In genomic region chr2:21142204-21142580, GRCm38 (mm10) we compare ENCODE assay signal across 8 mouse cellular contexts.
A peak's percentile ranks its signal among the peaks of the same experiment; 100 is the strongest.
DNase-seq lines count a peak whose midpoint lies in the region; ATAC-seq and TF ChIP-seq lines count a peak whose summit lies in the region.

No protein-coding gene starts in this region.

- no peaks in the 10 kb centered on the region for H3K36me3 ChIP-seq in lung, postnatal 0 days (ENCODE audit: insufficient read depth, low read length)
- no peaks in the 10 kb centered on the region for H3K36me3 ChIP-seq in thymus, adult 2 months (ENCODE audit: control insufficient read depth, insufficient read depth, low read length)

- H3K9me3 ChIP-seq in lung, postnatal 0 days (ENCODE audit: low read length): no peaks in the 10 kb centered on the region

- TF ChIP-seq CTCF in lung, postnatal 0 days (IDR thresholded peaks at IDR 0.05): no peak
- TF ChIP-seq CTCF in thymus, adult 2 months (IDR thresholded peaks at IDR 0.05; ENCODE audit: borderline replicate concordance, control insufficient read depth, extremely low read depth, insufficient read depth, low read length, poor library complexity): no peak

- H3K27ac ChIP-seq in lung, postnatal 0 days (ENCODE audit: low read length): no peak overlapping the region
- H3K27ac ChIP-seq in thymus, adult 2 months (ENCODE audit: control insufficient read depth, insufficient read depth, low read length): no peak overlapping the region

- intact Hi-C loops in heart, postnatal 36 days (cut with DNase I): loop anchor here (5.0 kb wide), 1 partner anchor 170 kb away; no protein-coding TSS in a partner anchor

- peak; percentile 66 for DNase-seq in Muller cell, postnatal 12 days (ENCODE audit: inconsistent ontology term)
- DNase-seq in cerebellum, adult 18-20 months: peak; percentile 65 to 79
- peak; percentile 52 for DNase-seq in forelimb bud, embryonic 11.5 days (ENCODE audit: low read depth, low spot score)
- DNase-seq in heart, postnatal 36 days: peak; percentile 83
- peak; percentile 65 to 69 for DNase-seq in layer of hippocampus, postnatal 14 days (ENCODE audit: low spot score in 2 of 2)
- peak; percentile 62 for DNase-seq in lung, postnatal 0 days (ENCODE audit: low spot score)
- DNase-seq in right cerebral cortex, adult 2 months (ENCODE audit: low spot score in 2 of 2): peak; percentile 28 to 36
- DNase-seq in thymus, adult 2 months: no peak

- peak overlapping the region; percentile 100 for H3K4me2 ChIP-seq in lung, postnatal 0 days (replicated peaks; ENCODE audit: low read depth, low read length)

- 0% methylated on average over 15 of the region's 15 CpGs for WGBS in lung, postnatal 0 days
- WGBS in thymus, adult 2 months: 8% methylated on average over 15 of the region's 15 CpGs

- no peak for TF ChIP-seq EP300 in lung, postnatal 0 days (IDR thresholded peaks at IDR 0.05)

- peak overlapping the region; percentile 51 for H3K4me3 ChIP-seq in lung, postnatal 0 days (ENCODE audit: low read depth, low read length)
- no peak overlapping the region for H3K4me3 ChIP-seq in thymus, adult 2 months (ENCODE audit: control insufficient read depth, insufficient read depth, low read length)

- no peak for TF ChIP-seq POLR2A in thymus, adult 2 months (IDR thresholded peaks at IDR 0.05; ENCODE audit: control insufficient read depth, extremely low read depth, insufficient read depth, low read length, poor library complexity)

- peak; percentile 66 for ATAC-seq in lung, postnatal 0 days

- H3K4me1 ChIP-seq in lung, postnatal 0 days (ENCODE audit: insufficient read depth, low read depth, low read length): no peaks in the 10 kb centered on the region; the same call in 1 of the 2 replicates
- no peaks in the 10 kb centered on the region; the same call in 1 of the 2 replicates for H3K4me1 ChIP-seq in thymus, adult 2 months (replicated peaks; ENCODE audit: control insufficient read depth, insufficient read depth, low read length)

- no peaks in the 10 kb centered on the region for H3K27me3 ChIP-seq in lung, postnatal 0 days (replicated peaks; ENCODE audit: insufficient read depth, low read length)
- peaks cover 3% of the 10 kb centered on the region for H3K27me3 ChIP-seq in thymus, adult 2 months (ENCODE audit: control insufficient read depth, insufficient read depth, low read length)

- no peak overlapping the region for H3K9ac ChIP-seq in lung, postnatal 0 days (replicated peaks; ENCODE audit: low read depth)
